Mouse (Mus musculus) CH12.LX (cell line): Measurements from ENCODE around the gene Wdfy2. TPM values are rescaled to one million over a fixed set of nuclear protein-coding genes. Genes with fewer than 3 reads are reported as not detected.

Experiments used
- DNase-seq: peaks from one replicate; pipeline ENCODE4 v3.0.0-alpha.2; 2013; ENCODE audit errors: extremely low read depth
- H3K27ac ChIP-seq: 2 replicates; pipeline ENCODE4 v1.5.1; 2012; ENCODE audit warnings: low read depth, mild to moderate bottlenecking, control low read depth, moderate library complexity; ENCODE audit not compliant: insufficient read depth
- H3K27me3 ChIP-seq: replicated peaks from 2 replicates; pipeline ENCODE3; 2012; ENCODE audit warnings: inconsistent platforms
- H3K36me3 ChIP-seq, 2 experiments: replicated peaks in 1 of 2; 2 replicates each; pipeline versions ENCODE3 to v1.6.1; 2012; ENCODE audit warnings: inconsistent platforms in 1 of 2, low read length in 1 of 2, mild to moderate bottlenecking in 1 of 2, mixed read lengths in 1 of 2, moderate library complexity in 1 of 2; ENCODE audit not compliant: control insufficient read depth in 1 of 2, insufficient read depth in 1 of 2
- H3K4me1 ChIP-seq, 2 experiments: 2 replicates each; pipeline ENCODE4 v1.6.1; 2012; ENCODE audit warnings: inconsistent platforms in 1 of 2, moderate library complexity in 1 of 2; ENCODE audit not compliant: insufficient read depth in 2 of 2, control insufficient read depth in 1 of 2
- H3K4me2 ChIP-seq: 2 replicates; pipeline ENCODE4 v1.6.1; 2012; ENCODE audit warnings: low read depth, mild to moderate bottlenecking, control low read depth; ENCODE audit not compliant: poor library complexity, insufficient read depth, severe bottlenecking
- H3K4me3 ChIP-seq, 3 experiments: fragments of 150-350 bp in 1 of 3; sonication (generic) in 1 of 3; replicated peaks in 1 of 3; 2 replicates each; pipeline versions ENCODE3 to v1.5.1; 2011 to 2012; ENCODE audit warnings: low read depth in 2 of 3, low read length in 2 of 3, mild to moderate bottlenecking in 2 of 3, moderate library complexity in 2 of 3, control low read depth in 1 of 3, improper control_type of control experiment in 1 of 3, inconsistent platforms in 1 of 3, mixed read lengths in 1 of 3; ENCODE audit not compliant: poor library complexity in 1 of 3
- H3K79me2 ChIP-seq: replicated peaks from 2 replicates; pipeline ENCODE4 v1.6.1; 2012; ENCODE audit warnings: mild to moderate bottlenecking, moderate library complexity; ENCODE audit not compliant: control insufficient read depth, poor library complexity, insufficient read depth, severe bottlenecking; ENCODE audit errors: extremely low read depth
- H3K9ac ChIP-seq: 2 replicates; pipeline ENCODE4 v1.6.1; 2012; ENCODE audit warnings: low read depth, mild to moderate bottlenecking, control low read depth, moderate library complexity; ENCODE audit not compliant: insufficient read depth
- H3K9me3 ChIP-seq: replicated peaks from 2 replicates; pipeline ENCODE3; 2012; ENCODE audit warnings: low read length, inconsistent platforms, mixed read lengths
- BHLHE40 ChIP-seq: IDR thresholded peaks from 2 replicates; pipeline ENCODE4 v1.6.1; 2011; ENCODE audit warnings: mild to moderate bottlenecking, low read depth, low read length, improper control_type of control experiment
- CHD1 ChIP-seq: IDR thresholded peaks from 2 replicates; pipeline ENCODE4 v1.6.1; 2012; ENCODE audit warnings: low read depth, low read length, improper control_type of control experiment, inconsistent platforms
- CTCF ChIP-seq, 2 experiments: IDR thresholded peaks in 1 of 2; conservative IDR thresholded peaks in 1 of 2; 2 replicates each; pipeline ENCODE4 v1.5.1; 2011 to 2012; ENCODE audit warnings: low read depth in 2 of 2, low read length in 2 of 2, improper control_type of control experiment in 1 of 2, inconsistent platforms in 1 of 2, mild to moderate bottlenecking in 1 of 2, moderate library complexity in 1 of 2
- E2F4 ChIP-seq: IDR thresholded peaks from 2 replicates; pipeline ENCODE4 v1.6.1; 2011; ENCODE audit warnings: low read depth, low read length, improper control_type of control experiment; ENCODE audit not compliant: insufficient replicate concordance
- EP300 ChIP-seq: IDR thresholded peaks from 2 replicates; pipeline ENCODE4 v1.6.1; 2011; ENCODE audit warnings: low read length, improper control_type of control experiment
- GABPA ChIP-seq: IDR thresholded peaks from 2 replicates; pipeline ENCODE4 v1.6.1; 2012; ENCODE audit warnings: low read depth, low read length, improper control_type of control experiment, inconsistent platforms; ENCODE audit not compliant: insufficient replicate concordance
- IRF4 ChIP-seq: IDR thresholded peaks from 2 replicates; pipeline ENCODE4 v1.6.1; 2014; ENCODE audit warnings: low read depth, mild to moderate bottlenecking, inconsistent platforms, low read length, improper control_type of control experiment
- JUN ChIP-seq: IDR thresholded peaks from 2 replicates; pipeline ENCODE4 v1.6.1; 2011; ENCODE audit warnings: low read depth, mild to moderate bottlenecking, low read length, improper control_type of control experiment, moderate library complexity; ENCODE audit not compliant: insufficient read depth
- JUND ChIP-seq: conservative IDR thresholded peaks from 2 replicates; pipeline ENCODE4 v1.6.1; 2011; ENCODE audit warnings: low read depth, low read length, improper control_type of control experiment
- KAT2A ChIP-seq: IDR thresholded peaks from 2 replicates; pipeline ENCODE4 v1.6.1; 2012; ENCODE audit warnings: low read length, improper control_type of control experiment, inconsistent platforms; ENCODE audit not compliant: insufficient replicate concordance
- MAFK ChIP-seq: IDR thresholded peaks from 2 replicates; pipeline ENCODE4 v1.6.1; 2011; ENCODE audit warnings: low read length, improper control_type of control experiment; ENCODE audit not compliant: insufficient replicate concordance
- MEF2A ChIP-seq: IDR thresholded peaks from 2 replicates; pipeline ENCODE4 v1.6.1; 2014; ENCODE audit warnings: low read depth, mild to moderate bottlenecking, inconsistent platforms, low read length, improper control_type of control experiment, borderline replicate concordance
- MXI1 ChIP-seq: IDR thresholded peaks from 2 replicates; pipeline ENCODE4 v1.6.1; 2011; ENCODE audit warnings: mild to moderate bottlenecking, low read depth, low read length, improper control_type of control experiment
- MYC ChIP-seq: IDR thresholded peaks from 2 replicates; pipeline ENCODE4 v1.6.1; 2011; ENCODE audit warnings: low read depth, mild to moderate bottlenecking, improper control_type of control experiment, low read length
- PAX5 ChIP-seq: IDR thresholded peaks from 2 replicates; pipeline ENCODE4 v1.6.1; 2012; ENCODE audit warnings: low read length, inconsistent platforms, mixed read lengths
- RAD21 ChIP-seq: IDR thresholded peaks from 2 replicates; pipeline ENCODE4 v1.6.1; 2011; ENCODE audit warnings: low read depth, mild to moderate bottlenecking, low read length, improper control_type of control experiment, moderate library complexity
- RCOR1 ChIP-seq: conservative IDR thresholded peaks from 2 replicates; pipeline ENCODE4 v1.6.1; 2012; ENCODE audit warnings: low read depth, mild to moderate bottlenecking, inconsistent platforms, low read length, improper control_type of control experiment
- SMC3 ChIP-seq: IDR thresholded peaks from 2 replicates; pipeline ENCODE4 v1.6.1; 2011; ENCODE audit warnings: low read depth, low read length, improper control_type of control experiment
- TBP ChIP-seq: conservative IDR thresholded peaks from 2 replicates; pipeline ENCODE4 v1.6.1; 2011; ENCODE audit warnings: low read depth, low read length, improper control_type of control experiment
- TCF12 ChIP-seq: IDR thresholded peaks from 2 replicates; pipeline ENCODE4 v1.6.1; 2014; ENCODE audit warnings: low read depth, mild to moderate bottlenecking, inconsistent platforms, low read length, improper control_type of control experiment
- USF1 ChIP-seq: IDR thresholded peaks from 2 replicates; pipeline ENCODE4 v1.6.1; 2014; ENCODE audit warnings: low read depth, mild to moderate bottlenecking, inconsistent platforms, low read length, improper control_type of control experiment
- ZKSCAN1 ChIP-seq: IDR thresholded peaks from 2 replicates; pipeline ENCODE4 v1.6.1; 2012; ENCODE audit warnings: low read depth, inconsistent platforms, low read length, improper control_type of control experiment, borderline replicate concordance
- ZMIZ1 ChIP-seq: IDR thresholded peaks from 2 replicates; pipeline ENCODE4 v1.6.1; 2012; ENCODE audit warnings: low read depth, mild to moderate bottlenecking, inconsistent platforms, low read length, improper control_type of control experiment
- ZNF384 ChIP-seq: IDR thresholded peaks from 2 replicates; pipeline ENCODE4 v1.6.1; 2012; ENCODE audit warnings: low read depth, low read length, improper control_type of control experiment, inconsistent platforms
- dilution Hi-C: fragments of 300-500 bp; cut with MboI; formaldehyde crosslinking; loops from 2 replicates; pipeline ENCODE4 v1.14.3; 2020; ENCODE audit warnings: low sequenced_read_pairs; ENCODE audit not compliant: extremely low pct_unique_long_range_greater_than_20kb, extremely low pct_ligation_motif_present
- in situ Hi-C: fragments of 300-500 bp; cut with MboI; formaldehyde crosslinking; loops from 3 replicates; pipeline ENCODE4 v1.14.3; 2019; ENCODE audit warnings: low sequenced_read_pairs, low pct_ligation_motif_present, low pct_unique_long_range_greater_than_20kb, mixed read lengths
- polyA plus RNA-seq: library from polyadenylated mRNA; unstranded; fragments of >175 nt; gene quantifications from 2 replicates; pipeline ENCODE4 v1.2.1, GENCODE M21; 2012; ENCODE audit warnings: low read depth; ENCODE audit not compliant: insufficient read length
- total RNA-seq, 2 experiments: library from RNA; depleted of rRNA; stranded (reverse); fragments of 300-350 nt in 1 of 2; fragments of >200 nt in 1 of 2; gene quantifications; 2 replicates each; pipeline ENCODE4 v1.2.3; 2012 to 2014

Gene Wdfy2
- total and polyA plus RNA-seq, 3 experiments, result 6.3 to 6.7 (median 6.6) TPM

DNA sequence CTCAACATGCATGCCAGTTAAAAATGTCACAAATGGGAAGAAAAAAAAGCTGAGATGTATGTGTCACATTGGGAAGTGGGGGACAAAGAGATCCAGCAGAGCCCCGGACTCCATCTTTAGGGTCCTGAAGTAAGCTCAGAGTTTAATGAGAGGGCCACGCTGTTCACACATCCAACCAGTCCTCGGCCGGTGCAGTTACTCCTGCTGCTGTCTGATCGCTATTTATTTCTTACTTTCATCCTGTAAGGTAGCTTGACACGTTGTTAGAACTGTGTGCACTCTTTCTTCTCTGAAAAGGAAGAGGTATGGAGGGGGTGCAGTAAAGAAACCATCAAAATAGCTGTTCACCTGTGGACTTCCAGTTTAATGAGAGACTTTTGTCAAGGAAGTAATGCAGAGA lies 60.6 kb downstream of the Wdfy2 start:
- Histone ChIP-seq H3K9ac (no peak overlapping the region), H3K27ac (no peak overlapping the region), H3K36me3 (peaks cover 0 to 5% of the 10 kb centered on the region in 2 experiments), H3K27me3 (no peaks in the 10 kb centered on the region), H3K4me2 (no peak overlapping the region), H3K9me3 (peaks cover 2% of the 10 kb centered on the region), H3K4me3 (no peak overlapping the region), H3K79me2 (no peaks in the 10 kb centered on the region), H3K4me1 (peaks cover 0 to 16% of the 10 kb centered on the region in 2 experiments; a peak in 1 of 4 replicates)
- dilution Hi-C loops (no loop called here), in situ Hi-C loops (no loop called here)
- TF ChIP-seq MEF2A (no peak), KAT2A (no peak), ZNF384 (no peak), E2F4 (no peak), CTCF (conservative IDR thresholded peaks at IDR 0.05 in 1 of 2, IDR thresholded peaks at IDR 0.05 in 1 of 2; ENCODE audit: low read depth in 2 of 2, low read length in 2 of 2) (no peak), ZKSCAN1 (no peak), USF1 (no peak), ZMIZ1 (no peak), TBP (no peak), JUN (no peak), RCOR1 (no peak), SMC3 (no peak), RAD21 (no peak), BHLHE40 (no peak), MYC (no peak), MAFK (no peak), MXI1 (no peak), GABPA (no peak), CHD1 (no peak), PAX5 (no peak)
- no peak for DNase-seq

- Histone ChIP-seq H3K36me3 (peaks cover 0 to 8% of the 10 kb centered on the region in 2 experiments), H3K27ac (no peak overlapping the region)
Measured at GRCm38 (mm10) chr14:62907888-62908287, 70.4 kb downstream of the Wdfy2 start.

More at GRCm38 (mm10) chr14:62907888-62908287, 70.4 kb downstream of the Wdfy2 start:
- peak; percentile 89 for TF ChIP-seq IRF4
- peak; percentile 53; the same call in 1 of the 2 replicates for TF ChIP-seq TCF12
- TF ChIP-seq JUND, result peak; percentile 55; the same call in 1 of the 2 replicates
- TF ChIP-seq KAT2A, result no peak
- TF ChIP-seq MEF2A, result 0 out of 2 replicates have a peak, but pooled peaks have one; percentile 43
- TF ChIP-seq BHLHE40, result peak; percentile 67
- no peak for TF ChIP-seq ZKSCAN1
- TF ChIP-seq RCOR1, result peak; percentile 69; the same call in 1 of the 2 replicates
- TF ChIP-seq EP300, result peak; percentile 95
- TF ChIP-seq, all 38 proteins: peak for 7
- no peak overlapping the region for H3K9ac ChIP-seq
- no peak overlapping the region for H3K4me2 ChIP-seq
- dilution Hi-C loops, result no loop called here
- in situ Hi-C loops, result no loop called here
- peaks cover 3% of the 10 kb centered on the region for H3K9me3 ChIP-seq
- no peaks in the 10 kb centered on the region for H3K79me2 ChIP-seq
- peak; percentile 58 for DNase-seq
- peaks cover 16 to 60% of the 10 kb centered on the region in 2 experiments; a peak in 3 of 4 replicates for H3K4me1 ChIP-seq
- no peak overlapping the region for H3K4me3 ChIP-seq
- no peaks in the 10 kb centered on the region for H3K27me3 ChIP-seq
